Mouse (Mus musculus) ovary, postnatal 36 days (tissue): ENCODE data around the gene Cstf1.
A peak's percentile ranks its signal among the peaks of the same experiment; 100 is the strongest.

Source experiments
- DNase-seq: peaks from one replicate; pipeline ENCODE4 v3.0.0; 2022; ENCODE audit warnings: low spot score, mixed read lengths

Cstf1 gene

GRCm38 (mm10) chr2:172376999-172377515 lies 6.6 kb downstream of the Cstf1 start:
- DNase-seq, result no peak

DNA sequence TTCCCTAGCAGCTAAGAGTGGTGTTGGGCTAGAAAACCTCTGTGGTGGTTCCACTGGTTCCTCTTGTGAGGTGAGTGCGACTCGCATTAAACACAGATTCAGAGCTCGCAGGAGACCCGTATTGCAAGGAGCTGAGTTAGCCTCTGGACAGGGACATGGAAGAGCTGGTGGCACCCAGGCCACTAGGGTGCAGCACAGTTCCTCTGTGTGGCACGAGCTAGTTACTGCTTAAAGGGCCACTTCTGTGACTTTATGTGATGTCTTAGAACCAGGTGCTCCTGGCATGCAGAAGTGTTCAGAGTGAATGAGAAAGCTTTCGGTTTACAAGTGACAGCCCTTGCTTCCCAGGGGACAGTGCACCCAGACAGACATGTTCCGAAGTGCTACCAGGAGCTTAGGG lies 7.9 kb downstream of the Cstf1 start:
- DNase-seq, result peak; percentile 38

DNA sequence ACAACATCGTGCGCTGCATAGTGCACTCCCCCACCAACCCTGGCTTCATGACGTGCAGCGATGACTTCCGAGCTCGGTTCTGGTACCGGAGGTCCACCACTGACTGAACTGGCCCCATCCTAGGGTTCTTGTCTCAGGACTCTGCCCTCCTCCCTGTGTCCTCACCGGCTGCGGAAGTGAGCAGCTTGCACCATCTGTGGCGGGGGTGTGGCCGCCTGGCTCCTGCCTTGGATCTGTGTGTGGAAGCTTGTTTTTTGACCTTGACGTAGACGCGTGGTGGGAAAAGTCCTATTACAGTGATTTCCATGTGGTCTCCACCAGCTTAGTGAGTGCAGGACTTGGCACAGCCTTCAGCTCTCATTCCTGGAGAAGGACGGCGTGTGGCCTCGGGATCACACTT lies 10.0 kb downstream of the Cstf1 start:
- peak; percentile 44 for DNase-seq

GRCm38 (mm10) chr2:172381341-172381740 lies 10.9 kb downstream of the Cstf1 start:
- no peak for DNase-seq

GRCm38 (mm10) chr2:172381898-172382297 lies 11.4 kb downstream of the Cstf1 start:
- DNase-seq, result no peak

- no peak for DNase-seq
These were observed 14.2 kb downstream of the Cstf1 start for GRCm38 (mm10) chr2:172384715-172385114.

DNA sequence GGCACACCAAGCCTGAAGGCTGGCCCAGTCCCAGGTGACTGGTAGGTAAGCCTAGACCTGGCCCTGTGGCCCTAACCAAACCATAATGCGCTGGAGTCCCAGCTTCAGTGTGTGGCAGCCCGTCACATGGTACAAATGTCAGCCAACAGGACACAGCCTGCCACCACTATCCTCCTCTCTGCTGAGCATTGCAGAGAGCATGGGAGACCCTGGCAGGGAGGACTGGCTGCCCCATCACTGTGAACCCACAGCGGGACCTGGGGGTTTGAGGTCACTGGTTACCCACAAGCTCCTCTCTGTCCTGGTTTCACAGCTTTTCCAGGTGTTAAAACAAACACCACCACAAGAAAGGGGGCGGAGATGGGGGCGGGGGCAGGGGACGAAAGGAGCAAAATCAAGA lies 19.9 kb downstream of the Cstf1 start:
- DNase-seq, result no peak

- no peak for DNase-seq
These were observed 21.6 kb downstream of the Cstf1 start for GRCm38 (mm10) chr2:172392041-172392521.

DNA sequence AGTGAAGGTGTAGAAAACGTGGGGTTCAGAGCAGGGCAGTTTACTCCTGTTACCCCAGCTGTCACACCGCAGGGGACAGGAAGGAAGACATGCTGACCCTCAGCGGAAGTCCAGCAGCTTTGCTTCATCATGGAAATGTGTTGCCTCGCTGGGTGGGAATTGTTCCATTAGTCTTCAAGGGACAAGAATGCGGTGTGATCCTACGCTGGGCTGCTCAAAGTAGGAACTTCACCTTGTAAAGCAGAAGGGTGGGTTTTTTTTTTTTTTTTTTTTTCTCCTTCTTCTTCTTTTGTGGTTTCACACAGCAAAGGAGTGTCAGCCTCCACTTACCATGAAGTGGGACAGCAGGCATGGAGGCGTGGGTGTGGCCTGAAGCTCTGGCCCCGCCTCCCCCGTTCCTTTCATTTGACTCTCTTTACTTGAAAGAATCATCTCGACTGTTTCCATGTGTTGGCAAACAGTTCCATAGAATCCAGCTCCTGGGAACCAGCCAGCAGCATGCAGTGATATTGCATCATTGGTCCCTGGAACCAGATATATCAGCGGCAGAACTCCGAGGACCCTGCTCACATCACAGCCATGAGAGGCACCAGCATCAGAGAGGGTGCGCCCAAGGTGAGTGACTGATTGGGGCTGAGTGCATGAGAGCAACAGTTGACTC lies 23.0 kb downstream of the Cstf1 start, which contains the start of gene Cass4:
Cass4 (plus strand) TSS at position 404 of the 661 bp plus-strand sequence.
- no peak for DNase-seq

DNA sequence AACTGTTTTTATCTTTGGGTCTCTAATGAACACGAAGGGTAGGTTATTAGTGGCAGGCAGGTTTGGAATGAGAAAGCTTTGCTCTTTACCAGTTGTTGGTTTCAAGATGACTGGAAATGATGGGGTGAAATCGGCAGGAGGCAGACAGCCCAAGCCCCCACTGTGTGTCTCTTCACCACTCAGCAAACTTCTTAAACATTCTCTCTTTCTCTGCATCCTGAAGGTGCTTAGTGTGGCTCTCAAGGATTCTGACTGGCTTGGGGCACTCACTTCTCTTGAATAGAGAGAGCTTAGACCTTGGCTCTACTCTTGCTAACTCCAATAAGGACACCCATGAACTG lies 23.5 kb downstream of the Cstf1 start:
- DNase-seq, result no peak

DNA sequence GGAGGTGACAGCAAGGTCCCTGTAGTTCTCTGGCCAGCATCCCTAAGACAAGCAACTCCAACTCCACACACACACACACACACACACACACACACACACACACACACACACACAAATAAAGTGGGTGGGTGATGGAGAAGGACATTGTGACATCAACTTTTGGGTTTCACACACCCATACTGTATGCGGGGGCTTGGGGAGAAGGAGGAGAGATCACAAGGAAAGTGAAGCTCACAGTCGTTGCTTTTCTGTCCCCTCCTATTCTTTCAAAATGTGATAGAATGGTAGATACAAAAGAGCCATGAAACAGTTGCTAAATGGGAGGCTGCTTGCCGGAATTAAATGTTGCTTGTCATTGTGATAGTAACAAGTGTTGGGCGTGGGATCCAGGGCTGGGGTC lies 24.2 kb downstream of the Cstf1 start:
- no peak for DNase-seq

DNA sequence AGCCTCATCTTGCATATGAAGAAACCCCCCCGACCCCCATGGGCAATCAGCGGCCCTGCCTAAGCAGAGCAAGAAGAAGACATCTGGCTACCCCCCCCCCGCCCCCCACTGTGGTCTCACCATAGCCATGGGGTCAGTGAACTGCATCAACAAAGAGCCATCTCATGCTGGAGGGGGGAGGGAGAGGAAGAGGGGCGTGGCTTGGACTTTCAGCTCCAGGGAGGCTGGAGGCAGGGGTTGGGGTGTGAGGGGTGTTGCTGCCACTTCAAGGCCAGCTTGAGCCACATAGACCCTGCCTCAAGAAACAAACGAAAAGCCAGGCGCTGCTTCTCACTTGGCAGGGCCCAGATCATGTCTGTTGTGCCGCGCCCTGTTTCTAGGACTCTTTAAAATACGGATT lies 25.5 kb downstream of the Cstf1 start:
- no peak for DNase-seq

- no peak for DNase-seq
These were observed 29.4 kb downstream of the Cstf1 start for GRCm38 (mm10) chr2:172399901-172400300.

DNA sequence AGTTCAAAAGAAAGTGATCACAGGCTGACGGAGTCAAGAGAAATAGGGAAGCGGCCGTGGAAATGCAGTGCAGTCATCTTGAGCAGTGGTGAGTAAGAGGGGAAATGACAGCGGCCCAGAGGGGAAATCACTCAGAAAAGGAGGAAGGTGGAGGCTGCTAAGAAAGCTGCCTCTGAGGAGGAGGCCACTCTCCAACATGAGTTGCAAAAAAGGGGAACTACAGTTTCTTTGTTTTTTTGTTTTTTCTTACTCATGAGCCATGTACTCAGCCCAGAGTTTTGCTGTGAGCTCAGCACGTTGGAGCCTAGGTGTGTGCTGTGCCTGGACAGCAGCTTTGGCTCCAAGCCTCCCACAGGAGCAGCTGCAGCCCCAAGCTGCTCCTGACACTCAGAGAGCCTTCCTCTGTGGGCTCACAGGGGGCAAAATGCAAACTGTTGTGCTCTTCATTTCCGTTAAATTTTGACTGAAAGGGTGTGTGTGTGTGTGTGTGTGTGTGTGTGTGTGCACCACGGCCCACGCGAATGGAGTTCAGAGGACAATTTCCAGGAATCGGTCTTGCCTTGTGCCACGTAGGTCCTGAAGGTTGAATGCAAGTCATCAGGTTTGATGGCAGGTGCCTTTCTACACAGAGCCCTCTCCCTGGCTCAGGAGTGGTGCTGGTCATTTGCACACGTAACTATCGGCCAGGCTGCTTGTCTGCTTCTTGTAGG lies 30.8 kb downstream of the Cstf1 start:
- no peak for DNase-seq

GRCm38 (mm10) chr2:172404239-172404638 lies 33.8 kb downstream of the Cstf1 start:
- no peak for DNase-seq

DNA sequence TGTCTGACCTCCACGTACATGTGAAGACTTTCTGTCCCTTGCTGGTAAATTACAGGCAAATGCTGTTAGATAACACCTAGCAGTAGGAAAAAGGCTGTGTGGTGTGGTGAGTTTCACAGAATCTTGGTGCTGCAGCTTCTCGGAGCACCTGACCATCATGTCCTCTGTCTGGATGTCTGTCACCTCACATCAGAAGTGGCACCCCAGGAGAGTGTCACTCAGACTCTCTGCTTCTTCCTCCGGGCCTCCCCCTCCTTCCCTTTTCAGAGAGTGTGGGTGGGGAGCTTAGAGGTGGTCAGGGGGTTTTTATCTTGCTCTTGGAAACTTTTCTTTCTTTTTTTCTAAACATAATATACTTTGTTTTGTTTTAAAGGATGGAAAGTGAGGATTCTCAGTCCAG lies 34.5 kb downstream of the Cstf1 start:
- DNase-seq, result no peak

GRCm38 (mm10) chr2:172406173-172406572 lies 35.7 kb downstream of the Cstf1 start:
- no peak for DNase-seq

DNA sequence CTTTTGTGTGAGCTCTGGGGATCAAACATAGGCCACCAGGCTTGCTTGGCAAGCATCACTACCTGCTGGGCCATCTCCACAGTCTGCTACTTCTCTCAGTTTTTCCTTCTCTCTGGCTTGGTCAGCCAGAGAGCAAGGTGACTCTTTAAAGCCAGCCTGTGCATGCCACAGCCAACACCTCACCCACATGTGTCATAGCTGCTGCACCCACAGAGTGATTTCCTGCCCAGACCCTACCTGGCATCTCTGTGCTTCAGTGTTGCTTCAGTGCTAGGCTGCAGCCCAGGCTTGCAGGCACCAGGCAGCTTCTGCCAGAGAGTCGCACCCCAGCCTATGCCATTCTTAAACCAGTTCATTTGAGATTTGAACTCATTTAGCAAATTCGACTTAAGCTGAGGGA lies 37.0 kb downstream of the Cstf1 start:
- DNase-seq, result no peak

DNA sequence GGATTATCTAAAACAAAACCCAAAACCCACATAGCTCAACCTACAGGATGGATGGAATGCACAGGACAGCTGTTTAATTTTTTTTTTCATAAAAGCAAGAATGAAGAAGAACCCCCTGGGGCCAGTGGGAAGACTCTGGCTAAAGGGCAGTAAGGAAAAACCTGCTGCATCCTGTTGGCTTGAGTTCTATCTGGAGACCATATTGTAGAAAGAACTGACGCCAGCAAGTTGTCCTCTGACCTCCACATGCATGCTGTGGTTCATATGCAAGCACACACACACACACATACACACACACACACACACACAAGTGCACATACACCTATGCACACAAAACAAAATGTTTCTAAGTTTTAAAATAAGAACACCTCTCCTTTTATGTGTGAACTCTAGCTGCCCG lies 40.2 kb downstream of the Cstf1 start:
- no peak for DNase-seq

DNA sequence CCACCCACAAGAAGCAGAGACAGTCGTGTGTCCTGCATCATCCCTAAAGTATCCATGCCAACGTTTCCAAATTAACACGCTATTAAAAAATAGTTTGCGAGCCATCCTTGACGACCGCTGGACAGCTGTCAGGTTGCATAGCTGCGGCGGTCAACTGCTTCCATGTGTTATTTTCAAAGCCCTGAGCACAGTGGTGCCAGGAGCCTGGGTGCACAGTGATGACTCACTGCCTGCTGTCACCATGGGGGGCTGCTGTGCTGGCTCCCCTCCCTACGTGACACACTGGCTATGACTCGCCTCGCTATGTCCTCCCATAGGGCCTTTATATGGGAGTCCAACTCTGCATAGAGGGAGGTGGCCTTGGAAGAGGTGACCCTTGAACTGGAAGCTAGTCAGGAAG lies 40.6 kb downstream of the Cstf1 start:
- DNase-seq, result no peak

DNA sequence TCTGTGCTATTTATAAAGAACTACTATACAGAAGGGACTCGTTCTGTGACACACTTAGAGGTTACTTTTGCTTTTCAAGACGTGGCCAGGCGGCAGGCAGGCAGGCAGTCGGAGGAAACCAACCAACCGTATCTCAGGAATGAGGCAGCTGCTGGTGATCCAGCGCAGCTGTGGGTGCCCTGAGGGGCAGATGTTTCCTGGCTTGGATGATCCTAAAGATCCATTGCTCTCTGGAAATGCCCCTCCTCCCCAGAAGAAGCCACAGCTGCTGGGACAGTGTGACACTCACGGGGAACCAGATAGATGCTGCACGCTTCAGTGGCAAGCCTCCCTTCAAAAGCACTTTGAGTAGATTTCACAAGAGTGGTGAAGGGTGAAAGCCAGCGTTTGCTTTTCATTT lies 42.0 kb downstream of the Cstf1 start:
- DNase-seq, result no peak

GRCm38 (mm10) chr2:172413273-172413672 lies 42.8 kb downstream of the Cstf1 start:
- DNase-seq, result no peak

DNA sequence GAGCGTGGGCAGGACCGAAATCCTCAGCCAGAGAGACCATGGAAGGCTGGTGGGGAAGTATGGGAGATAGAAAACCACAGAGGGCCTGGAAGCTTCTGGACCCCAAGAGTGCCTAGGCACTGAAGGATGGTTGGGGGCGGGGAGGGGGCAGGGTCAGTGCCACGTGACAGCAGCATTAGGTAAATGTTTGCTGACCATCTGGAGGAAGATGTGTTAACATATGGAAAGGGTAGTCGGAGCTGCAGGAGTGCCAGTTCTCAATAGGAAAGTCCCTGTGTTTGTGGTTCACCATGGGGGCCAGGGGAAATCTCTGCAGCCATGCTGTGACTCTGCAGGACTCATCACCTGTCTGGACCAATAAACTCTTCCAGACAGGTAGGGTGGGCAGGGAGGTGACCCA lies 43.4 kb downstream of the Cstf1 start:
- DNase-seq, result no peak

DNA sequence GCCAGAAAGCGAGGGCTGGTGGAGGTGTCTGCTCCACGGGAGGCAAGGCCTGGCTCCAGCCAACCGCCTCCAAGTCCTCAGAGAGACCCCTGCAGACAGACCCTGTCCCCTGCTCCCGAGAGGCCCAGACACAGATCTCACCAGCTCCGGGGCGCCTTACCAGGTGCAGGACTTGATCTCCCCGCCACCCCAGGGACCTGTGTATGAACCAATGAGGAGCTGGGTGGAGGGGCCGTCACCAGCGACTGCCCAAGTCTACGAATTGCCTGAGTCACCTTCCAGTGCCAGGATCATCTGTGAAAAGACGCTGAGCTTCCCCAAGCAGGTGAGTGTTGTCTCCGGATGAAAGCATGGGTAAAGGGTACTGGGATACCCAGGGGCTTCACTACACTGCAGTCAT lies 45.7 kb downstream of the Cstf1 start:
- no peak for DNase-seq
